Mouse (Mus musculus) CH12.LX (cell line): ENCODE data around the gene Nfe2l1. TPM values are rescaled to one million over a fixed set of nuclear protein-coding genes. Genes with fewer than 3 reads are reported as not detected.

Experiments used
- DNase-seq: peaks from one replicate; pipeline ENCODE4 v3.0.0-alpha.2; 2013; ENCODE audit errors: extremely low read depth
- H3K27ac ChIP-seq: 2 replicates; pipeline ENCODE4 v1.5.1; 2012; ENCODE audit warnings: low read depth, mild to moderate bottlenecking, control low read depth, moderate library complexity; ENCODE audit not compliant: insufficient read depth
- H3K27me3 ChIP-seq: replicated peaks from 2 replicates; pipeline ENCODE3; 2012; ENCODE audit warnings: inconsistent platforms
- H3K36me3 ChIP-seq, 2 experiments: replicated peaks in 1 of 2; 2 replicates each; pipeline versions ENCODE3 to v1.6.1; 2012; ENCODE audit warnings: inconsistent platforms in 1 of 2, low read length in 1 of 2, mild to moderate bottlenecking in 1 of 2, mixed read lengths in 1 of 2, moderate library complexity in 1 of 2; ENCODE audit not compliant: control insufficient read depth in 1 of 2, insufficient read depth in 1 of 2
- H3K4me1 ChIP-seq, 2 experiments: 2 replicates each; pipeline ENCODE4 v1.6.1; 2012; ENCODE audit warnings: inconsistent platforms in 1 of 2, moderate library complexity in 1 of 2; ENCODE audit not compliant: insufficient read depth in 2 of 2, control insufficient read depth in 1 of 2
- H3K4me2 ChIP-seq: 2 replicates; pipeline ENCODE4 v1.6.1; 2012; ENCODE audit warnings: low read depth, mild to moderate bottlenecking, control low read depth; ENCODE audit not compliant: poor library complexity, insufficient read depth, severe bottlenecking
- H3K4me3 ChIP-seq, 3 experiments: fragments of 150-350 bp in 1 of 3; sonication (generic) in 1 of 3; replicated peaks in 1 of 3; 2 replicates each; pipeline versions ENCODE3 to v1.5.1; 2011 to 2012; ENCODE audit warnings: low read depth in 2 of 3, low read length in 2 of 3, mild to moderate bottlenecking in 2 of 3, moderate library complexity in 2 of 3, control low read depth in 1 of 3, improper control_type of control experiment in 1 of 3, inconsistent platforms in 1 of 3, mixed read lengths in 1 of 3; ENCODE audit not compliant: poor library complexity in 1 of 3
- H3K79me2 ChIP-seq: replicated peaks from 2 replicates; pipeline ENCODE4 v1.6.1; 2012; ENCODE audit warnings: mild to moderate bottlenecking, moderate library complexity; ENCODE audit not compliant: control insufficient read depth, poor library complexity, insufficient read depth, severe bottlenecking; ENCODE audit errors: extremely low read depth
- H3K9ac ChIP-seq: 2 replicates; pipeline ENCODE4 v1.6.1; 2012; ENCODE audit warnings: low read depth, mild to moderate bottlenecking, control low read depth, moderate library complexity; ENCODE audit not compliant: insufficient read depth
- H3K9me3 ChIP-seq: replicated peaks from 2 replicates; pipeline ENCODE3; 2012; ENCODE audit warnings: low read length, inconsistent platforms, mixed read lengths
- CTCF ChIP-seq, 2 experiments: IDR thresholded peaks in 1 of 2; conservative IDR thresholded peaks in 1 of 2; 2 replicates each; pipeline ENCODE4 v1.5.1; 2011 to 2012; ENCODE audit warnings: low read depth in 2 of 2, low read length in 2 of 2, improper control_type of control experiment in 1 of 2, inconsistent platforms in 1 of 2, mild to moderate bottlenecking in 1 of 2, moderate library complexity in 1 of 2
- E2F4 ChIP-seq: IDR thresholded peaks from 2 replicates; pipeline ENCODE4 v1.6.1; 2011; ENCODE audit warnings: low read depth, low read length, improper control_type of control experiment; ENCODE audit not compliant: insufficient replicate concordance
- JUN ChIP-seq: IDR thresholded peaks from 2 replicates; pipeline ENCODE4 v1.6.1; 2011; ENCODE audit warnings: low read depth, mild to moderate bottlenecking, low read length, improper control_type of control experiment, moderate library complexity; ENCODE audit not compliant: insufficient read depth
- KAT2A ChIP-seq: IDR thresholded peaks from 2 replicates; pipeline ENCODE4 v1.6.1; 2012; ENCODE audit warnings: low read length, improper control_type of control experiment, inconsistent platforms; ENCODE audit not compliant: insufficient replicate concordance
- MAFK ChIP-seq: IDR thresholded peaks from 2 replicates; pipeline ENCODE4 v1.6.1; 2011; ENCODE audit warnings: low read length, improper control_type of control experiment; ENCODE audit not compliant: insufficient replicate concordance
- MEF2A ChIP-seq: IDR thresholded peaks from 2 replicates; pipeline ENCODE4 v1.6.1; 2014; ENCODE audit warnings: low read depth, mild to moderate bottlenecking, inconsistent platforms, low read length, improper control_type of control experiment, borderline replicate concordance
- MXI1 ChIP-seq: IDR thresholded peaks from 2 replicates; pipeline ENCODE4 v1.6.1; 2011; ENCODE audit warnings: mild to moderate bottlenecking, low read depth, low read length, improper control_type of control experiment
- MYC ChIP-seq: IDR thresholded peaks from 2 replicates; pipeline ENCODE4 v1.6.1; 2011; ENCODE audit warnings: low read depth, mild to moderate bottlenecking, improper control_type of control experiment, low read length
- POLR2A ChIP-seq: IDR thresholded peaks from 2 replicates; pipeline ENCODE4 v1.6.1; 2011; ENCODE audit warnings: low read depth, mild to moderate bottlenecking, improper control_type of control experiment, low read length
- RAD21 ChIP-seq: IDR thresholded peaks from 2 replicates; pipeline ENCODE4 v1.6.1; 2011; ENCODE audit warnings: low read depth, mild to moderate bottlenecking, low read length, improper control_type of control experiment, moderate library complexity
- SMC3 ChIP-seq: IDR thresholded peaks from 2 replicates; pipeline ENCODE4 v1.6.1; 2011; ENCODE audit warnings: low read depth, low read length, improper control_type of control experiment
- TBP ChIP-seq: conservative IDR thresholded peaks from 2 replicates; pipeline ENCODE4 v1.6.1; 2011; ENCODE audit warnings: low read depth, low read length, improper control_type of control experiment
- TCF12 ChIP-seq: IDR thresholded peaks from 2 replicates; pipeline ENCODE4 v1.6.1; 2014; ENCODE audit warnings: low read depth, mild to moderate bottlenecking, inconsistent platforms, low read length, improper control_type of control experiment
- USF1 ChIP-seq: IDR thresholded peaks from 2 replicates; pipeline ENCODE4 v1.6.1; 2014; ENCODE audit warnings: low read depth, mild to moderate bottlenecking, inconsistent platforms, low read length, improper control_type of control experiment
- ZMIZ1 ChIP-seq: IDR thresholded peaks from 2 replicates; pipeline ENCODE4 v1.6.1; 2012; ENCODE audit warnings: low read depth, mild to moderate bottlenecking, inconsistent platforms, low read length, improper control_type of control experiment
- ZNF384 ChIP-seq: IDR thresholded peaks from 2 replicates; pipeline ENCODE4 v1.6.1; 2012; ENCODE audit warnings: low read depth, low read length, improper control_type of control experiment, inconsistent platforms
- dilution Hi-C: fragments of 300-500 bp; cut with MboI; formaldehyde crosslinking; loops from 2 replicates; pipeline ENCODE4 v1.14.3; 2020; ENCODE audit warnings: low sequenced_read_pairs; ENCODE audit not compliant: extremely low pct_unique_long_range_greater_than_20kb, extremely low pct_ligation_motif_present
- in situ Hi-C: fragments of 300-500 bp; cut with MboI; formaldehyde crosslinking; loops from 3 replicates; pipeline ENCODE4 v1.14.3; 2019; ENCODE audit warnings: low sequenced_read_pairs, low pct_ligation_motif_present, low pct_unique_long_range_greater_than_20kb, mixed read lengths
- polyA plus RNA-seq: library from polyadenylated mRNA; unstranded; fragments of >175 nt; gene quantifications from 2 replicates; pipeline ENCODE4 v1.2.1, GENCODE M21; 2012; ENCODE audit warnings: low read depth; ENCODE audit not compliant: insufficient read length
- total RNA-seq, 2 experiments: library from RNA; depleted of rRNA; stranded (reverse); fragments of 300-350 nt in 1 of 2; fragments of >200 nt in 1 of 2; gene quantifications; 2 replicates each; pipeline ENCODE4 v1.2.3; 2012 to 2014

Nfe2l1 gene
- total and polyA plus RNA-seq, 3 experiments = 77.7 to 169 (median 145) TPM

DNA sequence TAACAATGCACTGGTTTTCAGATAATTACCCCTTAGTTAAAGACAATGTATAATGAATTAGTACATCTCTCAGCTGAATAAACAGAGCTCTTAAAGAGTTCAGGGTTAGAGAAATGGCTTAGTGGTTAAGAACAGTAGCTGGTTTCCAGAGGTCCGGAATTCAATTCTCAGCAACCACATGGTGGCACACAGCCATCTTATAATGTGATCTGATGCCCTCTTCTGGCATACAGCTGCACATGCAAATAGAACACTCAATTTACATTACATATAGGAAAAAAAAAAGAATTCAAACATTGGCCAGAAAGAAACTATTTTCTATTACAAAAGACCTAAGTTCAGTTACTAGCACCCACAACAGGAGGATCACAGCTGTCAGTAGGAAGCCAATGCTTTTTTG is 33.2 kb downstream of the Nfe2l1 start:
- Histone ChIP-seq H3K4me2 (no peak overlapping the region), H3K9ac (no peak overlapping the region), H3K79me2 (peaks cover 89% of the 10 kb centered on the region), H3K36me3 (peaks cover 32 to 79% of the 10 kb centered on the region in 2 experiments), H3K27me3 (no peaks in the 10 kb centered on the region), H3K27ac (no peak overlapping the region), H3K4me1 (peaks cover 3 to 47% of the 10 kb centered on the region in 2 experiments; a peak in 3 of 4 replicates), H3K4me3 (no peak overlapping the region), H3K9me3 (no peaks in the 10 kb centered on the region)
- TF ChIP-seq MXI1 (no peak; the same call in 1 of the 2 replicates), JUN (no peak), USF1 (no peak), TBP (no peak), TCF12 (no peak), RAD21 (peak; percentile 41), POLR2A (no peak), SMC3 (peak; percentile 58), ZNF384 (peak; percentile 78), CTCF (conservative IDR thresholded peaks at IDR 0.05 in 1 of 2, IDR thresholded peaks at IDR 0.05 in 1 of 2; ENCODE audit: low read depth in 2 of 2, low read length in 2 of 2) (peak in 1 of 2 experiments; percentile 91; a peak in 2 of 4 replicates), MYC (peak; percentile 81), MEF2A (no peak), E2F4 (no peak), MAFK (no peak), ZMIZ1 (no peak)
- DNase-seq = no peak
- in situ Hi-C loops = no loop called here
- dilution Hi-C loops = no loop called here

DNA sequence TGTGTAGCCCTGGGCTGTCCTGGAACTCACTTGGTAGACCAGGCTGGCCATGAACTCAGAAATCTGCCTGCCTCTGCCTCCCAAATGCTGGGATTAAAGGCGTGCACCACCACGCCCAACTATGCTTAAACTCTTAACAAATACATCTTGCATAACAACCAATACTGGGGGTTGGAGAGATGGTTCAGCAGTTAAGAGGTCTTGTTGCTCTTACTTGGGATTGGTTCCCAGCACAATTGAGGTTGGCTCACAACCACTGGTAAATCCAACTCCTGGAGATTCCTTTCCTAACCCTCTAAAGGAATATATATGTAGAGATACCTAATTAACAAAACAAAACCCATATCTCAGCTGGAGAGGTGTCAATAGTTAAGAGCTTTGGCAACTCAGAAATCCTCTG is 33.7 kb downstream of the Nfe2l1 start:
- dilution Hi-C loops (no loop called here), in situ Hi-C loops (no loop called here)
- Histone ChIP-seq H3K36me3 (peaks cover 29 to 75% of the 10 kb centered on the region in 2 experiments), H3K27me3 (no peaks in the 10 kb centered on the region), H3K9me3 (no peaks in the 10 kb centered on the region), H3K4me3 (no peak overlapping the region), H3K27ac (no peak overlapping the region), H3K9ac (no peak overlapping the region), H3K4me2 (no peak overlapping the region), H3K79me2 (peaks cover 93% of the 10 kb centered on the region), H3K4me1 (peaks cover 3 to 51% of the 10 kb centered on the region in 2 experiments; a peak in 3 of 4 replicates)
- DNase-seq = no peak
- no peak for TF ChIP-seq KAT2A
